Comparison of ENCODE assay signal across 8 mouse cellular contexts in genomic region chr17:47923011-47923677, GRCm38 (mm10). TPM values are rescaled to one million over a fixed set of nuclear protein-coding genes. Genes with fewer than 3 reads are reported as not detected.
DNase-seq lines count a peak whose midpoint lies in the region; ATAC-seq lines count a peak whose summit lies in the region.

No protein-coding gene starts in this region.

- no peaks in the 10 kb centered on the region; the same call in 1 of the 2 replicates for H3K27me3 ChIP-seq in midbrain, embryonic 14.5 days (ENCODE audit: control insufficient read depth, insufficient read depth, low read length)

- no peaks in the 10 kb centered on the region for H3K36me3 ChIP-seq in midbrain, embryonic 14.5 days (ENCODE audit: control insufficient read depth, insufficient read depth, low read length)

- intact Hi-C loops in heart, postnatal 36 days (cut with DNase I) = no loop called here

- H3K4me3 ChIP-seq in midbrain, embryonic 14.5 days (replicated peaks; ENCODE audit: low read depth, low read length) = peak overlapping the region; percentile 81

- 0% methylated on average over 28 of the region's 28 CpGs for WGBS in midbrain, embryonic 14.5 days

- peak; percentile 23 for DNase-seq in right cerebral cortex, postnatal 4 days
- no peak for DNase-seq in right cerebral cortex, adult 2 months (ENCODE audit: low spot score in 2 of 2)
- peak; percentile 67 for DNase-seq in embryo, embryonic 10.5 days (ENCODE audit: low spot score)
- DNase-seq in heart, postnatal 36 days = peak; percentile 51 to 55
- DNase-seq in kidney, postnatal 4 days = peak; percentile 68 to 71
- peak; percentile 59 for DNase-seq in midbrain, embryonic 14.5 days
- DNase-seq in thymus, postnatal 25 days = peak; percentile 43
- DNase-seq in left cerebral cortex, adult 11 months (ENCODE audit: low spot score) = no peak

- H3K4me1 ChIP-seq in midbrain, embryonic 14.5 days (ENCODE audit: control insufficient read depth, insufficient read depth, low read length) = peaks cover 40% of the 10 kb centered on the region

- H3K9me3 ChIP-seq in midbrain, embryonic 14.5 days (ENCODE audit: control insufficient read depth, low read length) = no peaks in the 10 kb centered on the region

- peak overlapping the region; percentile 83 for H3K9ac ChIP-seq in midbrain, embryonic 14.5 days (replicated peaks; ENCODE audit: low read length)

- H3K4me2 ChIP-seq in midbrain, embryonic 14.5 days (ENCODE audit: low read length) = peak overlapping the region; percentile 95

- no peak; the same call in 1 of the 2 replicates for ATAC-seq in midbrain, embryonic 14.5 days (ENCODE audit: low FRiP score, low TSS enrichment)

- H3K27ac ChIP-seq in midbrain, embryonic 14.5 days (replicated peaks; ENCODE audit: low read depth, low read length) = 0 out of 2 replicates have a peak overlapping the region, but pooled peaks have one; percentile 26

RNA-seq across cellular contexts. Expression of gene Foxp4, which starts 1.3 kb away (rescaled TPM):
- total RNA-seq in heart, postnatal 36 days (2021) = 10 to 100 TPM in 1 of 2 experiments, 1 to 10 TPM in 1; 9.5 to 11.3 TPM
- 40.6 and 40.9 TPM in 2 replicates for polyA plus RNA-seq in midbrain, embryonic 14.5 days (2014; fragmentation: Nextera tagmentation; extraction: Ambion mirVana)

Comparison
In these comparisons a context has a peak if more than half of its experiments do, and no peak if none do; other contexts are left out.
1. DNase-seq: peak in right cerebral cortex, postnatal 4 days (single experiment), embryo, embryonic 10.5 days (single experiment), heart, postnatal 36 days (2 of 2), kidney, postnatal 4 days (2 of 2), midbrain, embryonic 14.5 days (single experiment) and thymus, postnatal 25 days (single experiment); none in right cerebral cortex, adult 2 months (0 of 2) and left cerebral cortex, adult 11 months (single experiment).